Mouse (Mus musculus) thymus, postnatal 14 days (tissue): Measurements from ENCODE around the gene Ubxn7.

Source experiments
- DNase-seq: peaks from one replicate; pipeline ENCODE4 v3.0.0; 2021

Ubxn7 gene

GRCm38 (mm10) chr16:32436657-32437056 is 104.6 kb downstream of the Ubxn7 start:
- no peak for DNase-seq

- DNase-seq: no peak
These were observed 105.2 kb downstream of the Ubxn7 start for GRCm38 (mm10) chr16:32437266-32437665.

GRCm38 (mm10) chr16:32441432-32441831 is 109.4 kb downstream of the Ubxn7 start:
- DNase-seq: no peak
